Mouse (Mus musculus) hindbrain, embryonic 14.5 days (tissue): ENCODE data around the gene Kdm5b. TPM values are rescaled to one million over a fixed set of nuclear protein-coding genes. Genes with fewer than 3 reads are reported as not detected.

ENCODE experiments used
- ATAC-seq: fragments of 200-750 bp; cut with Nextera tagmentation; 2 replicates; pipeline ENCODE4 v1.8.0; 2017; ENCODE audit warnings: moderate number of reproducible peaks, mild to moderate bottlenecking, moderate TSS enrichment, moderate library complexity; ENCODE audit not compliant: low FRiP score
- DNase-seq: peaks from one replicate; pipeline ENCODE4 v3.0.0-alpha.2; 2015; ENCODE audit warnings: low spot score
- H3K27ac ChIP-seq: fragments of 300-500 bp; sonication (generic); 2 replicates; pipeline ENCODE4 v1.5.1; 2014; ENCODE audit warnings: mild to moderate bottlenecking, moderate library complexity
- H3K27me3 ChIP-seq: fragments of 300-500 bp; sonication (generic); 2 replicates; pipeline ENCODE4 v1.6.1; 2014; ENCODE audit warnings: mild to moderate bottlenecking, low read length, mixed read lengths; ENCODE audit not compliant: control insufficient read depth, insufficient read depth
- H3K36me3 ChIP-seq: fragments of 300-500 bp; sonication (generic); replicated peaks from 2 replicates; pipeline ENCODE4 v1.6.1; 2014; ENCODE audit not compliant: control insufficient read depth, insufficient read depth
- H3K4me1 ChIP-seq: fragments of 300-500 bp; sonication (generic); replicated peaks from 2 replicates; pipeline ENCODE4 v1.6.1; 2014; ENCODE audit warnings: antibody characterized with exemption, low read length, mixed read lengths; ENCODE audit not compliant: control insufficient read depth, insufficient read depth
- H3K4me2 ChIP-seq: fragments of 300-500 bp; sonication (generic); replicated peaks from 2 replicates; pipeline ENCODE4 v1.6.1; 2014; ENCODE audit warnings: mild to moderate bottlenecking, moderate library complexity
- H3K4me3 ChIP-seq: fragments of 300-500 bp; sonication (generic); replicated peaks from 2 replicates; pipeline ENCODE4 v1.5.1; 2014; ENCODE audit warnings: mild to moderate bottlenecking, low read length
- H3K9ac ChIP-seq: fragments of 300-500 bp; sonication (generic); 2 replicates; pipeline ENCODE4 v1.6.1; 2014
- H3K9me3 ChIP-seq: fragments of 300-500 bp; sonication (generic); 2 replicates; pipeline ENCODE4 v1.6.1; 2016; ENCODE audit warnings: low read length; ENCODE audit not compliant: control insufficient read depth
- WGBS: fragments of 180-500 bp; shearing (Covaris S2); extraction: QIAGEN DNeasy Blood & Tissue Kit; methylation state at CpG from one replicate; pipeline ENCODE4 v1.1.7; 2014; 5-methylcytosine and 5-hydroxymethylcytosine counted together
- polyA plus RNA-seq: library from polyadenylated mRNA; unstranded; fragments of >200 nt; fragmentation: Nextera tagmentation; extraction: Ambion mirVana; gene quantifications from 2 replicates; pipeline ENCODE4 v1.2.1, GENCODE M21; 2014

Kdm5b gene
- polyA plus RNA-seq, 1 experiment from 2014 or later, result 83.0 TPM

DNA sequence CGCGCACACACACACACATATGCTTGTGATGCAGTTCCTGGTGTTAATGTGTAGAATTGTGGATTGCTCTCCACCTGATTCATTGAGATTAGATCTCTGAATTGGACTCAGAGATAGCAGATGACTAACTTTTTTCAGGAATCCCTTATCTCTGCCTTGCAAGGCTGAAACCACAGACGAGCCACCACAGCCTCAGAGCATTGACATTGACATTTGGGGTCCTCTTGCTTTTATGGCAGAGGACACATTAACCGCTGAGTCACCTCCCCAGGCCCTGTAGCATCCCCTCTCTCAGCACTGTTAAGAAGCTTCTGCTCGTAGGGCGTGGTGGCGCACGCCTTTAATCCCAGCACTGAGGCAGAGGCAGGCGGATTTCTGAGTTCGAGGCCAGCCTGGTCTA is 69.5 kb downstream of the Kdm5b start:
- no peak overlapping the region for H3K4me3 ChIP-seq
- 96% methylated on average over 10 of the region's 10 CpGs for WGBS
- DNase-seq, result no peak
- H3K36me3 ChIP-seq, result peaks cover 100% of the 10 kb centered on the region
- H3K27ac ChIP-seq, result no peak overlapping the region
- no peaks in the 10 kb centered on the region for H3K27me3 ChIP-seq
- no peak overlapping the region for H3K4me2 ChIP-seq
- ATAC-seq, result no peak
- no peaks in the 10 kb centered on the region for H3K4me1 ChIP-seq
- H3K9ac ChIP-seq, result no peak overlapping the region
- H3K9me3 ChIP-seq, result no peaks in the 10 kb centered on the region

DNA sequence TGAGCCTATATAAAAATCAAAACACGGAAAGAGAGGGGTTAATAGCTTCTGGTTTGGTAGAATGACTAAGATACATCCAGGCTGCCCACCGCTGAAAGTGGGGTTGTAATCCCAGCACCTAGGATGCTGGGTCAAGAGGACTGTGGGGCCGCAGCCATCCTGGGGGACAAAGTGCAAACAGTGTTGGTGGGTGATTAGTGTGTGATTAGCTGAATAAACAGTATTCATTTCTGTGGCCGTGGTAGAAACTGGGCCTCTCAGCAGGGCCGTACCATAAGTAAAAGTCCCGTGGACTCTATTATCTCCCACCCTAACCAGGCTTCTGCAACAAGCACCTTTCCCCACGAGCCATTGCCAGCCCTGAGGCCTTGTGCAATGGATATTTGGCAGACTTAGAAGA is 74.3 kb downstream of the Kdm5b start:
- H3K4me1 ChIP-seq, result no peaks in the 10 kb centered on the region
- ATAC-seq, result no peak
- no peak overlapping the region for H3K4me2 ChIP-seq
- DNase-seq, result no peak
- H3K9ac ChIP-seq, result no peak overlapping the region
- H3K9me3 ChIP-seq, result no peaks in the 10 kb centered on the region
- WGBS, result 83% methylated on average over 7 of the region's 7 CpGs
- no peaks in the 10 kb centered on the region for H3K27me3 ChIP-seq
- H3K36me3 ChIP-seq, result peaks cover 66% of the 10 kb centered on the region
- no peak overlapping the region for H3K27ac ChIP-seq
- H3K4me3 ChIP-seq, result no peak overlapping the region

- Histone ChIP-seq H3K27ac (no peak overlapping the region), H3K27me3 (no peaks in the 10 kb centered on the region), H3K4me2 (no peak overlapping the region), H3K9ac (no peak overlapping the region), H3K4me3 (no peak overlapping the region), H3K36me3 (peaks cover 46% of the 10 kb centered on the region), H3K4me1 (no peaks in the 10 kb centered on the region), H3K9me3 (no peaks in the 10 kb centered on the region)
- peak; percentile 25; the same call in 1 of the 2 replicates for ATAC-seq
- WGBS, result 66% methylated on average over 3 of the region's 3 CpGs
- no peak for DNase-seq
These were observed 76.3 kb downstream of the Kdm5b start for GRCm38 (mm10) chr1:134636245-134636644.

GRCm38 (mm10) chr1:134636684-134637083 is 76.7 kb downstream of the Kdm5b start:
- H3K9me3 ChIP-seq, result no peaks in the 10 kb centered on the region
- WGBS, result 6% methylated on average over 3 of the region's 3 CpGs
- no peak overlapping the region for H3K27ac ChIP-seq
- DNase-seq (peak; percentile 53), ATAC-seq (0 out of 2 replicates have a peak, but pooled peaks have one; percentile 28)
- no peak overlapping the region for H3K4me2 ChIP-seq
- no peaks in the 10 kb centered on the region for H3K4me1 ChIP-seq
- peaks cover 42% of the 10 kb centered on the region for H3K36me3 ChIP-seq
- no peak overlapping the region for H3K9ac ChIP-seq
- H3K4me3 ChIP-seq, result no peak overlapping the region
- no peaks in the 10 kb centered on the region for H3K27me3 ChIP-seq

DNA sequence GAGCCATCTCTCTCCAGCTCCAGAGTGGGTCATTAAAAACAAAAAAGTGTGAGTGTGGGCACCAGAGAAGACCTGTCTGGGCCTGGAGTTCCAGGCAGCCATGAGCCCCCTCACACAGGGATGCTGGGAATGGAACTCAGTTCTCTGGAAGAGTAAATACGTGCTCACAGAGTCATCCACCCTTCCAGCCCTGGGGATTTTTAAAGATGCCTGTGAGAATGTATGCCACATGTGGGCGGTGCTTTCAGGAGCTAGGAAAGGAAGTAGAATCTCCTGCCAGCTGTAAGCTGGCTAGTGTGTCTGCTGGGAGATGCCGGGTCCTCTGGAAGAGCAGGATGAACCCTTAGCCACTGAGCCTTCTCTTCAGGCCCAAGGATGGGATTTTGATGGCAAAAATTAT is 78.1 kb downstream of the Kdm5b start:
- DNase-seq, result no peak

DNA sequence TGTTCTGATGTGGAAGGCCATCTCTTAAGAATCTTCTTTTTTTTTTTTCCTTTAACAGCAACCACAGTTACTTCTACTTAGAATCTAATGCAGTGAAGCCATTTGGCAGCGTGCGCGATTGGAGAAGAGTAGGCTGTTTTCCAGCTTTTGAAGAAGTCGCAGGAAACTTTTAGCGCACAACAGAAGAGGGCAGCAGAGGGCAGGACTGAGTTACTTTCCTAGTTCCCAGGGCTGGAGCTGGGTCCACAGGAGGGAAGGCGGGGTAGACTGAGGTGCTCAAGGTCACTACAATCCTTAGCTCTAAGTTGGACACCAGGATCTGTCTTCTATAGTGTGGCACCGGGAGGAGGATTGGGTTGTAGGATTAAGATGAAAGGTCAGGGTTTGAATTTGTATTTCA is 78.6 kb downstream of the Kdm5b start:
- WGBS, result 43% methylated on average over 7 of the region's 7 CpGs
- DNase-seq (peak; percentile 77), ATAC-seq (no peak)
- H3K36me3 ChIP-seq, result peaks cover 24% of the 10 kb centered on the region
- H3K4me3 ChIP-seq, result no peak overlapping the region
- H3K4me1 ChIP-seq, result no peaks in the 10 kb centered on the region
- no peak overlapping the region for H3K4me2 ChIP-seq
- H3K27me3 ChIP-seq, result no peaks in the 10 kb centered on the region
- no peak overlapping the region for H3K9ac ChIP-seq
- H3K9me3 ChIP-seq, result no peaks in the 10 kb centered on the region
- no peak overlapping the region for H3K27ac ChIP-seq

More for the DNA sequence above, 78.1 kb downstream of the Kdm5b start:
- Histone ChIP-seq H3K4me3 (no peak overlapping the region), H3K9ac (no peak overlapping the region), H3K27me3 (no peaks in the 10 kb centered on the region), H3K27ac (no peak overlapping the region), H3K36me3 (peaks cover 29% of the 10 kb centered on the region), H3K4me2 (no peak overlapping the region), H3K4me1 (no peaks in the 10 kb centered on the region), H3K9me3 (no peaks in the 10 kb centered on the region)
- no peak for ATAC-seq
- WGBS, result 36% methylated on average over 3 of the region's 3 CpGs

- ATAC-seq, result no peak
- no peak overlapping the region for H3K9ac ChIP-seq
- no peak overlapping the region for H3K27ac ChIP-seq
- 77% methylated on average over 6 of the region's 6 CpGs for WGBS
- H3K4me2 ChIP-seq, result no peak overlapping the region
- H3K9me3 ChIP-seq, result no peaks in the 10 kb centered on the region
- H3K4me1 ChIP-seq, result no peaks in the 10 kb centered on the region
- H3K4me3 ChIP-seq, result no peak overlapping the region
- H3K36me3 ChIP-seq, result peaks cover 14% of the 10 kb centered on the region; the same call in 1 of the 2 replicates
- DNase-seq, result no peak
- 0 out of 2 replicates have a peak, but pooled peaks cover 7% of the 10 kb centered on the region for H3K27me3 ChIP-seq
These were observed 79.5 kb downstream of the Kdm5b start for GRCm38 (mm10) chr1:134639460-134639859.

GRCm38 (mm10) chr1:134641507-134641906 is 81.5 kb downstream of the Kdm5b start:
- no peak for ATAC-seq
- Histone ChIP-seq H3K27me3 (peaks cover 22% of the 10 kb centered on the region), H3K4me3 (no peak overlapping the region), H3K9ac (no peak overlapping the region), H3K4me2 (no peak overlapping the region), H3K36me3 (no peaks in the 10 kb centered on the region), H3K9me3 (no peaks in the 10 kb centered on the region), H3K27ac (no peak overlapping the region), H3K4me1 (0 out of 2 replicates have a peak, but pooled peaks cover 1% of the 10 kb centered on the region)
- WGBS, result 31% methylated on average over 3 of the region's 3 CpGs
- peak; percentile 55 for DNase-seq

DNA sequence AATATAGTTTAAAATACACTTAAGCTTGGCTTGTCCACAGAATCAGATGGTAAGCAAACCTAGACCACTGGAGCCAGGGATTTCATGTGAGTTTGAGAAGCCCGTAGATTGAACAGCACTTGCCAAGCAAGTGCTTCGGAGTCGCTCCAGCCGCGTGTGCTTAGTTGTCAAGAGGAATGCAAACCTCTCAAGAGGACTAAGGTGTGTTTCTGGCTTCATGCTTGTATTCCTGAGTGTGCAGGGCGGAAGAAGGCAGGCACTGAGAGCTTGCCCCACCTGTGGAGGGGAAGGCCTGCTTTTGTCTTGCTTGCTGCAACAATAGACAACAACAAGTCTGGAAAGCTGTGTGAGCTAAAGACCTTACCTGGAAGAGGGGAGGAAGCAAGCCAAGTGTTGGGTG is 83.7 kb downstream of the Kdm5b start:
- no peak for ATAC-seq
- 79% methylated on average over 6 of the region's 6 CpGs for WGBS
- 0 out of 2 replicates have a peak, but pooled peaks cover 3% of the 10 kb centered on the region for H3K4me1 ChIP-seq

More for the DNA sequence above, 83.7 kb downstream of the Kdm5b start:
- DNase-seq, result no peak
- Histone ChIP-seq H3K9ac (no peak overlapping the region), H3K4me3 (no peak overlapping the region), H3K27ac (no peak overlapping the region), H3K9me3 (no peaks in the 10 kb centered on the region), H3K4me2 (no peak overlapping the region), H3K36me3 (no peaks in the 10 kb centered on the region), H3K27me3 (peaks cover 44% of the 10 kb centered on the region)
